Mouse (Mus musculus): ENCODE measurements around the gene Smyd3.

The Smyd3 gene

GRCm38 (mm10) chr1:179003406-179004132 lies 514.3 kb downstream of the Smyd3 start:
- no peak for DNase-seq

GRCm38 (mm10) chr1:178999876-179000528 lies 517.8 kb downstream of the Smyd3 start:
- no peak for DNase-seq

GRCm38 (mm10) chr1:178997870-178998269 lies 520.0 kb downstream of the Smyd3 start:
- DNase-seq = no peak

GRCm38 (mm10) chr1:178994263-178994662 lies 523.6 kb downstream of the Smyd3 start:
- peak; percentile 65 for DNase-seq

- no peak for DNase-seq
These were observed 525.3 kb downstream of the Smyd3 start for GRCm38 (mm10) chr1:178992503-178992902.

- DNase-seq = peak; percentile 47
These were observed 526.4 kb downstream of the Smyd3 start for GRCm38 (mm10) chr1:178991470-178991869.

- DNase-seq = no peak
These were observed 526.8 kb downstream of the Smyd3 start for GRCm38 (mm10) chr1:178991045-178991444.

GRCm38 (mm10) chr1:178989485-178989884 lies 528.4 kb downstream of the Smyd3 start:
- DNase-seq = peak; percentile 37

GRCm38 (mm10) chr1:178988176-178988575 lies 529.7 kb downstream of the Smyd3 start:
- DNase-seq = no peak

GRCm38 (mm10) chr1:178981641-178982040 lies 536.2 kb downstream of the Smyd3 start:
- no peak for DNase-seq

- no peak for DNase-seq
These were observed 537.7 kb downstream of the Smyd3 start for GRCm38 (mm10) chr1:178980185-178980584.

- DNase-seq = no peak
These were observed 539.1 kb downstream of the Smyd3 start for GRCm38 (mm10) chr1:178978617-178979245.

GRCm38 (mm10) chr1:178972055-178972454 lies 545.8 kb downstream of the Smyd3 start:
- no peak for DNase-seq

GRCm38 (mm10) chr1:178961661-178962060 lies 556.2 kb downstream of the Smyd3 start:
- no peak for DNase-seq

- peak; percentile 77 for DNase-seq
These were observed 557.8 kb downstream of the Smyd3 start for GRCm38 (mm10) chr1:178960015-178960559.

- DNase-seq = no peak
These were observed 559.2 kb downstream of the Smyd3 start for GRCm38 (mm10) chr1:178958641-178959040.

- no peak for DNase-seq
These were observed 564.9 kb downstream of the Smyd3 start for GRCm38 (mm10) chr1:178952910-178953309.

GRCm38 (mm10) chr1:178942251-178942963 lies 575.4 kb downstream of the Smyd3 start:
- DNase-seq = no peak

GRCm38 (mm10) chr1:178940353-178940752 lies 577.5 kb downstream of the Smyd3 start:
- no peak for DNase-seq

- no peak for DNase-seq
These were observed 580.9 kb downstream of the Smyd3 start for GRCm38 (mm10) chr1:178936976-178937375.

- no peak for DNase-seq
These were observed 581.4 kb downstream of the Smyd3 start for GRCm38 (mm10) chr1:178936457-178936856.

- no peak for DNase-seq
These were observed 583.7 kb downstream of the Smyd3 start for GRCm38 (mm10) chr1:178933953-178934637.

Data from lung, postnatal 10 days (tissue).